Mouse (Mus musculus): ENCODE data around the gene Olfr1090. TPM values are rescaled to one million over a fixed set of nuclear protein-coding genes. Genes with fewer than 3 reads are reported as not detected.

Gene Olfr1090
- total RNA-seq (2021): not detected
- not detected in 2 replicates for polyA plus RNA-seq (2012; rRNA removed)
- long read RNA-seq: 0 reads

DNA sequence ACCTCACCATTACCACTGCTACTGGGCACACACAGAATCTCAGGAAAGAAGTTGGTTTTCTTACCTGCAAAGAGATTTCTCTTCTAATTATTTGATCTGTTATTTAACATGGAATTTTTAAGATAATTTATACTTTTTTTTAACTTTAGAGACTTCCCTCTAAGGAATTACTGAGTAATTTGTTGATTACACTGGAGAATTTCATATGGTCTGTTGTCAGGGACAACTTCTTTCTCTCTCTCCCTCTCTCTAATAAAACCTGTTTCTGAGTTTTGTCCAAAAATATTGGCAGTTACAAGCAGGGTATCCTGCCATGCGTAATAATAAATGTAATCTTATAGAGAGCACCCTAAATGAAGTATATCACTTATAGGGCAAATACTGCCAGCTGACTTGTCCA lies at the start of gene Olfr1090:
TSS of gene Olfr1090 (minus strand) at position 101 of the 400 bp plus-strand sequence.
- intact Hi-C loops (cut with DNase I): no loop called here
- no peak for TF ChIP-seq POLR2A (IDR thresholded peaks at IDR 0.05; ENCODE audit: insufficient read depth, low read depth, low read length)
- TF ChIP-seq CTCF (IDR thresholded peaks at IDR 0.05): no peak
- TF ChIP-seq EP300 (IDR thresholded peaks at IDR 0.05; ENCODE audit: insufficient read depth, low read depth, low read length): no peak
- Histone ChIP-seq H3K27me3 (ENCODE audit: control insufficient read depth, insufficient read depth, low read length) (no peaks in the 10 kb centered on the region), H3K79me2 (replicated peaks; ENCODE audit: control insufficient read depth, insufficient read depth, low read length) (no peaks in the 10 kb centered on the region), H3K4me3 (no peak within 1 kb of the TSS), H3K9ac (ENCODE audit: low read depth, low read length) (no peak within 1 kb of the TSS), H3K36me3 (ENCODE audit: control insufficient read depth, insufficient read depth, low read length) (no peaks in the 10 kb centered on the region), H3K4me1 (ENCODE audit: control insufficient read depth, insufficient read depth, low read length) (no peaks in the 10 kb centered on the region), H3K27ac (no peak within 1 kb of the TSS)
- no peak for DNase-seq
- 92% methylated on average over 1 of the region's 1 CpGs for WGBS

GRCm38 (mm10) chr2:86782179-86782578 lies 23.4 kb upstream of the Olfr1090 start, which contains the start of gene Olfr1093:
Gene Olfr1093 (plus strand): TSS chr2:86782479.
- no peak for TF ChIP-seq POLR2A (IDR thresholded peaks at IDR 0.05; ENCODE audit: insufficient read depth, low read depth, low read length)
- no peak for TF ChIP-seq EP300 (IDR thresholded peaks at IDR 0.05; ENCODE audit: insufficient read depth, low read depth, low read length)
- no peak for TF ChIP-seq CTCF (IDR thresholded peaks at IDR 0.05)
- Histone ChIP-seq H3K79me2 (replicated peaks; ENCODE audit: control insufficient read depth, insufficient read depth, low read length) (no peaks in the 10 kb centered on the region), H3K9ac (ENCODE audit: low read depth, low read length) (no peak within 1 kb of the TSS), H3K36me3 (ENCODE audit: control insufficient read depth, insufficient read depth, low read length) (no peaks in the 10 kb centered on the region), H3K4me1 (ENCODE audit: control insufficient read depth, insufficient read depth, low read length) (no peaks in the 10 kb centered on the region), H3K4me3 (no peak within 1 kb of the TSS), H3K27ac (no peak within 1 kb of the TSS), H3K27me3 (ENCODE audit: control insufficient read depth, insufficient read depth, low read length) (no peaks in the 10 kb centered on the region)
- no peak for DNase-seq
- intact Hi-C loops (cut with DNase I): no loop called here
- 61% methylated on average over 2 of the region's 2 CpGs for WGBS

DNA sequence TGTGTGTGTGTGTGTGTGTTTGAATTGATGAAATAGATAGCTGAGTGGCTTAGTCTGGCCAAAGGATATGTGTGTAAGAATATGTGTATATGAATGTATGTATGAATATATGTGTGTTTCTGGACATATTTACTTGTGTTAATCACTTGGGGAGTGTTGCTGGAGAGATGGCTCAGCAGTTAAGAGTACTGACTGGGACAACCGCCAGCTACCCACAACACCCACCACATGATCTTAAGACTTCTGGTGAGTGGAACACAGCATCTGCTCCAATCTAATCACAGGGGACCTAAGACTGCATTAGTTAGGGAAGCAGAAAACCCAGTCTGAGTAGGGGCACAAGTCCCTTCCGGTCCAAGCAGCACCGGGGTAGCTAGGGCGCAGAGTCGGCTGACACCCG lies 2.3 kb upstream of the Olfr1090 start:
- H3K4me1 ChIP-seq (ENCODE audit: control insufficient read depth, insufficient read depth, low read length): no peaks in the 10 kb centered on the region
- H3K4me3 ChIP-seq: no peak overlapping the region
- no peak overlapping the region for H3K27ac ChIP-seq
- no peak overlapping the region for H3K9ac ChIP-seq (ENCODE audit: low read depth, low read length)
- no peak for DNase-seq
- H3K36me3 ChIP-seq (ENCODE audit: control insufficient read depth, insufficient read depth, low read length): no peaks in the 10 kb centered on the region
- no peaks in the 10 kb centered on the region for H3K27me3 ChIP-seq (ENCODE audit: control insufficient read depth, insufficient read depth, low read length)
- intact Hi-C loops (cut with DNase I): no loop called here
- H3K79me2 ChIP-seq (replicated peaks; ENCODE audit: control insufficient read depth, insufficient read depth, low read length): no peaks in the 10 kb centered on the region
- WGBS: 92% methylated on average over 6 of the region's 6 CpGs
- TF ChIP-seq EP300 (IDR thresholded peaks at IDR 0.05; ENCODE audit: insufficient read depth, low read depth, low read length) (no peak), POLR2A (IDR thresholded peaks at IDR 0.05; ENCODE audit: insufficient read depth, low read depth, low read length) (no peak)

DNA sequence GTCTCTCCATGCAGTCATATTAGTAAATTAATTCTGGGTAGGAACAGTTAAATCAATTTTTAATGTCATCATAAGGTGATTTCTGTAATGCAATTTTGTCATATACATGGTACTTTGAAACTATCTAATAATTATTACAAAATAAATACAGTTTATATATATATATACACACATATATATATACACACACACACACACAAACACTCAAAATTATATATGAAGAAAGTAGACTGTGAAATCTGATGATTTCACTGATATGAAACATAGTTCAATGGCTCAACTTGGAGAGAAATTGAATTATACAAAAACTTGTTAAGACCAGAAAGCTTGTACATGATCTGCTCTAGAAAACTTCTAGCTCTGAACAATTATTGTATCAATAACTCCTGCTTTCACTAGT lies 25.2 kb downstream of the Olfr1090 start, which contains the start of gene Olfr1089:
TSS of gene Olfr1089 (minus strand) at position 101 of the 400 bp plus-strand sequence.
- Histone ChIP-seq H3K9ac (ENCODE audit: low read depth, low read length) (no peak within 1 kb of the TSS), H3K27ac (no peak within 1 kb of the TSS), H3K36me3 (ENCODE audit: control insufficient read depth, insufficient read depth, low read length) (no peaks in the 10 kb centered on the region), H3K79me2 (replicated peaks; ENCODE audit: control insufficient read depth, insufficient read depth, low read length) (no peaks in the 10 kb centered on the region), H3K27me3 (ENCODE audit: control insufficient read depth, insufficient read depth, low read length) (no peaks in the 10 kb centered on the region), H3K4me3 (no peak within 1 kb of the TSS), H3K4me1 (ENCODE audit: control insufficient read depth, insufficient read depth, low read length) (no peaks in the 10 kb centered on the region)
- intact Hi-C loops (cut with DNase I): no loop called here
- TF ChIP-seq EP300 (IDR thresholded peaks at IDR 0.05; ENCODE audit: insufficient read depth, low read depth, low read length) (no peak), POLR2A (IDR thresholded peaks at IDR 0.05; ENCODE audit: insufficient read depth, low read depth, low read length) (no peak), CTCF (IDR thresholded peaks at IDR 0.05) (no peak)
- DNase-seq: no peak

Other genes starting within 250 kb of the Olfr1090 start
- gene Olfr1079, start 216.5 kb downstream of the Olfr1090 start, total RNA-seq (2021): not detected
- not detected in 2 replicates for gene Olfr1079, start 216.5 kb downstream of the Olfr1090 start, polyA plus RNA-seq (2012; rRNA removed)
- gene Olfr1080, start 200.8 kb downstream of the Olfr1090 start, total RNA-seq (2021): not detected
- gene Olfr1080, start 200.8 kb downstream of the Olfr1090 start, polyA plus RNA-seq (2012; rRNA removed): not detected in 2 replicates
- not detected for gene Olfr1082, start 160.0 kb downstream of the Olfr1090 start, total RNA-seq (2021)
- gene Olfr1082, start 160.0 kb downstream of the Olfr1090 start, polyA plus RNA-seq (2012; rRNA removed): not detected in 2 replicates
- gene Olfr1084, start 119.3 kb downstream of the Olfr1090 start, total RNA-seq (2021): not detected
- not detected in 2 replicates for gene Olfr1084, start 119.3 kb downstream of the Olfr1090 start, polyA plus RNA-seq (2012; rRNA removed)
- gene Olfr1085, start 97.0 kb downstream of the Olfr1090 start, total RNA-seq (2021): not detected
- not detected in 2 replicates for gene Olfr1085, start 97.0 kb downstream of the Olfr1090 start, polyA plus RNA-seq (2012; rRNA removed)
- not detected for gene Olfr1086, start 78.9 kb downstream of the Olfr1090 start, total RNA-seq (2021)
- gene Olfr1086, start 78.9 kb downstream of the Olfr1090 start, polyA plus RNA-seq (2012; rRNA removed): not detected in 2 replicates
- not detected for gene Olfr1087, start 60.6 kb downstream of the Olfr1090 start, total RNA-seq (2021)
- gene Olfr1087, start 60.6 kb downstream of the Olfr1090 start, polyA plus RNA-seq (2012; rRNA removed): not detected in 2 replicates
- not detected for gene Olfr1089, start 25.3 kb downstream of the Olfr1090 start, total RNA-seq (2021)
- not detected in 2 replicates for gene Olfr1089, start 25.3 kb downstream of the Olfr1090 start, polyA plus RNA-seq (2012; rRNA removed)
- gene Olfr1093, start 23.5 kb upstream of the Olfr1090 start, total RNA-seq (2021): not detected
- not detected in 2 replicates for gene Olfr1093, start 23.5 kb upstream of the Olfr1090 start, polyA plus RNA-seq (2012; rRNA removed)
- gene Olfr141, start 51.0 kb upstream of the Olfr1090 start, total RNA-seq (2021): not detected
- gene Olfr141, start 51.0 kb upstream of the Olfr1090 start, polyA plus RNA-seq (2012; rRNA removed): not detected in 2 replicates
- gene Olfr1094, start 65.7 kb upstream of the Olfr1090 start, total RNA-seq (2021): not detected
- not detected in 2 replicates for gene Olfr1094, start 65.7 kb upstream of the Olfr1090 start, polyA plus RNA-seq (2012; rRNA removed)
- not detected for gene Olfr1095, start 92.7 kb upstream of the Olfr1090 start, total RNA-seq (2021)
- gene Olfr1095, start 92.7 kb upstream of the Olfr1090 start, polyA plus RNA-seq (2012; rRNA removed): not detected in 2 replicates
- gene Gm13723, start 115.8 kb upstream of the Olfr1090 start, total RNA-seq (2021): not detected
- gene Gm13723, start 115.8 kb upstream of the Olfr1090 start, polyA plus RNA-seq (2012; rRNA removed): not detected in 2 replicates
- not detected for gene Olfr1097, start 133.2 kb upstream of the Olfr1090 start, total RNA-seq (2021)
- gene Olfr1097, start 133.2 kb upstream of the Olfr1090 start, polyA plus RNA-seq (2012; rRNA removed): not detected in 2 replicates
- gene Olfr1098, start 165.6 kb upstream of the Olfr1090 start, total RNA-seq (2021): not detected
- gene Olfr1098, start 165.6 kb upstream of the Olfr1090 start, polyA plus RNA-seq (2012; rRNA removed): not detected in 2 replicates
- not detected for gene Olfr1099, start 201.7 kb upstream of the Olfr1090 start, total RNA-seq (2021)
- not detected in 2 replicates for gene Olfr1099, start 201.7 kb upstream of the Olfr1090 start, polyA plus RNA-seq (2012; rRNA removed)
- not detected for gene Olfr1100, start 221.0 kb upstream of the Olfr1090 start, total RNA-seq (2021)
- gene Olfr1100, start 221.0 kb upstream of the Olfr1090 start, polyA plus RNA-seq (2012; rRNA removed): not detected in 2 replicates
- gene Olfr1101, start 232.2 kb upstream of the Olfr1090 start, total RNA-seq (2021): not detected
- gene Olfr1101, start 232.2 kb upstream of the Olfr1090 start, polyA plus RNA-seq (2012; rRNA removed): not detected in 2 replicates
- not detected for gene Olfr1102, start 239.4 kb upstream of the Olfr1090 start, total RNA-seq (2021)
- gene Olfr1102, start 239.4 kb upstream of the Olfr1090 start, polyA plus RNA-seq (2012; rRNA removed): not detected in 2 replicates